Mouse (Mus musculus): Measurements from ENCODE around the gene Impdh2. TPM values are rescaled to one million over a fixed set of nuclear protein-coding genes. Genes with fewer than 3 reads are reported as not detected.
A peak's percentile ranks its signal among the peaks of the same experiment; 100 is the strongest.

Impdh2 gene
- polyA plus RNA-seq, 1 experiment from 2014 or later = 101 TPM

MicroRNAs encoded within 50 kb of the gene (microRNA counts, 519-probe panel; counts per million panel counts)
- microRNA mmu-miR-191 (2,483 counts per million, percentile 65 among the panel's probes with 10 or more counts), microRNA mmu-miR-425 (2,477 counts per million, percentile 64 among the panel's probes with 10 or more counts)

Small RNAs within 50 kb of the gene (microRNA-seq; reads per million reads assigned to microRNA genes)
- gene Gm24083 (not detected), gene Mir191 (not detected), gene Mir425 (901 reads per million, percentile 76 among the genes with 10 or more reads in this experiment)

Other genes starting within 250 kb of the Impdh2 start
- 451 and 453 TPM in 2 replicates for gene Gpx1, start 221.4 kb upstream of the Impdh2 start, polyA plus RNA-seq (2015; fragmentation: Nextera tagmentation; extraction: Ambion mirVana)
- gene Usp4, start 212.4 kb upstream of the Impdh2 start, polyA plus RNA-seq (2015; fragmentation: Nextera tagmentation; extraction: Ambion mirVana) = 116 and 127 TPM in 2 replicates
- gene 1700102P08Rik, start 167.5 kb upstream of the Impdh2 start, polyA plus RNA-seq (2015; fragmentation: Nextera tagmentation; extraction: Ambion mirVana) = 1.5 and 2.7 TPM in 2 replicates
- 1.6 and 1.7 TPM in 2 replicates for gene Ccdc36, start 131.8 kb upstream of the Impdh2 start, polyA plus RNA-seq (2015; fragmentation: Nextera tagmentation; extraction: Ambion mirVana)
- not detected in 2 replicates for gene BC048562, start 123.8 kb upstream of the Impdh2 start, polyA plus RNA-seq (2015; fragmentation: Nextera tagmentation; extraction: Ambion mirVana)
- 57.6 and 68.3 TPM in 2 replicates for gene Ccdc71, start 99.8 kb upstream of the Impdh2 start, polyA plus RNA-seq (2015; fragmentation: Nextera tagmentation; extraction: Ambion mirVana)
- gene Klhdc8b, start 98.7 kb upstream of the Impdh2 start, polyA plus RNA-seq (2015; fragmentation: Nextera tagmentation; extraction: Ambion mirVana) = 54.8 and 68.6 TPM in 2 replicates
- 17.1 and 26.5 TPM in 2 replicates for gene Lamb2, start 80.5 kb upstream of the Impdh2 start, polyA plus RNA-seq (2015; fragmentation: Nextera tagmentation; extraction: Ambion mirVana)
- gene Usp19, start 69.7 kb upstream of the Impdh2 start, polyA plus RNA-seq (2015; fragmentation: Nextera tagmentation; extraction: Ambion mirVana) = 56.3 and 71.4 TPM in 2 replicates
- gene Qars, start 52.6 kb upstream of the Impdh2 start, polyA plus RNA-seq (2015; fragmentation: Nextera tagmentation; extraction: Ambion mirVana) = 62.3 and 64.6 TPM in 2 replicates
- 106 and 126 TPM in 2 replicates for gene Qrich1, start 43.5 kb upstream of the Impdh2 start, polyA plus RNA-seq (2015; fragmentation: Nextera tagmentation; extraction: Ambion mirVana)
- 71.8 and 78.2 TPM in 2 replicates for gene Ndufaf3, start 7.1 kb downstream of the Impdh2 start, polyA plus RNA-seq (2015; fragmentation: Nextera tagmentation; extraction: Ambion mirVana)
- gene Dalrd3, start 9.6 kb downstream of the Impdh2 start, polyA plus RNA-seq (2015; fragmentation: Nextera tagmentation; extraction: Ambion mirVana) = 328 and 331 TPM in 2 replicates
- gene Wdr6, start 18.5 kb downstream of the Impdh2 start, polyA plus RNA-seq (2015; fragmentation: Nextera tagmentation; extraction: Ambion mirVana) = 326 and 352 TPM in 2 replicates
- 40.1 and 40.2 TPM in 2 replicates for gene P4htm, start 37.4 kb downstream of the Impdh2 start, polyA plus RNA-seq (2015; fragmentation: Nextera tagmentation; extraction: Ambion mirVana)
- 44.6 and 48.0 TPM in 2 replicates for gene Arih2, start 89.1 kb downstream of the Impdh2 start, polyA plus RNA-seq (2015; fragmentation: Nextera tagmentation; extraction: Ambion mirVana)
- gene Slc25a20, start 101.8 kb downstream of the Impdh2 start, polyA plus RNA-seq (2015; fragmentation: Nextera tagmentation; extraction: Ambion mirVana) = 48.7 and 51.3 TPM in 2 replicates
- 36.8 and 52.8 TPM in 2 replicates for gene Prkar2a, start 129.0 kb downstream of the Impdh2 start, polyA plus RNA-seq (2015; fragmentation: Nextera tagmentation; extraction: Ambion mirVana)
- 178 and 185 TPM in 2 replicates for gene Ip6k2, start 223.5 kb downstream of the Impdh2 start, polyA plus RNA-seq (2015; fragmentation: Nextera tagmentation; extraction: Ambion mirVana)
- 32.2 and 35.1 TPM in 2 replicates for gene Nckipsd, start 248.1 kb downstream of the Impdh2 start, polyA plus RNA-seq (2015; fragmentation: Nextera tagmentation; extraction: Ambion mirVana)